Mouse (Mus musculus) G1E-ER4 (cell line): ENCODE results near the gene Pak1. TPM values are rescaled to one million over a fixed set of nuclear protein-coding genes. Genes with fewer than 3 reads are reported as not detected.

ENCODE experiments used
- GATA1 ChIP-seq: IDR thresholded peaks from one replicate; pipeline ENCODE4 v1.8.0; 2012; ENCODE audit warnings: low read length, inconsistent platforms
- polyA plus RNA-seq: library from polyadenylated mRNA; stranded (reverse); fragments of >175 nt; gene quantifications from 2 replicates; pipeline ENCODE4 v1.2.3, GENCODE M21; 2012

The Pak1 gene
- polyA plus RNA-seq, 1 experiment: 0.11 TPM

DNA sequence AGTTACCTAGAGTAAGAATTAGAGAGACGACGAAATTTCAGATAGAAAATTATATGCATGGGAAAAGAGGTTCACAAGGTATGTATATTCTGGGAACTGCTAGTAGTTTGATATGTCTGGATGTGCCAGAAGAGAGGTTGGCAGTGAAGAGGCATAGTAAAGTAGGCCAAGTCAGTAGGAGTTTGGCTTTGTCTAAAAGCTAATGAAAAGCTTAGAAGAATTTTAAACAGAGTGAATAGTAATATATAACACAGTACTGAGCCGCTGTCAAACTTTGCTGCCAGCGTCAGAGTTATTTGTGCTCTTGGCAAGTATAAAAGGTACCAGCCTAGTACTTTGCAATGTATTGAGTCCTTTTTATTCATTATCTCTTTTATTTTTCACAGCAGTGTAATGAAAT, 84.1 kb downstream of the Pak1 start:
- no peak for TF ChIP-seq GATA1

DNA sequence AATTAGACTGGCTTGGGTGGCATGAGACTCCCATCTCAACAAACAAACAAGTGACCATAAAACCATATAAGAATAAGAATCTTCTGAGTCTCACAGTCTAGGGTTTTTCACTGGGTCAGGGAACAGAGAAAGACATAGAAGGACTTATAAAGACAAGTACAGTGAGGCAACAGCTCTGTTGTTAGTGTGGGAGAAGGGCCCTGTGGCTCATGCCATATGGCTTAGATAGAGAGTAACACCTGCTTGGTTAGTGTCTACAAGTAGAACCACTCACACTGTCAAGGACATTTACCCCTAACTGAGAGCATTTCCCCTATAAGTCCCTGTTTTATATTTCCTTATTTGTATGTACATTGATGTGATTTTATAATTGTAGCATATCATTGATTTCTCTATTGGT, 85.0 kb downstream of the Pak1 start:
- TF ChIP-seq GATA1: no peak

DNA sequence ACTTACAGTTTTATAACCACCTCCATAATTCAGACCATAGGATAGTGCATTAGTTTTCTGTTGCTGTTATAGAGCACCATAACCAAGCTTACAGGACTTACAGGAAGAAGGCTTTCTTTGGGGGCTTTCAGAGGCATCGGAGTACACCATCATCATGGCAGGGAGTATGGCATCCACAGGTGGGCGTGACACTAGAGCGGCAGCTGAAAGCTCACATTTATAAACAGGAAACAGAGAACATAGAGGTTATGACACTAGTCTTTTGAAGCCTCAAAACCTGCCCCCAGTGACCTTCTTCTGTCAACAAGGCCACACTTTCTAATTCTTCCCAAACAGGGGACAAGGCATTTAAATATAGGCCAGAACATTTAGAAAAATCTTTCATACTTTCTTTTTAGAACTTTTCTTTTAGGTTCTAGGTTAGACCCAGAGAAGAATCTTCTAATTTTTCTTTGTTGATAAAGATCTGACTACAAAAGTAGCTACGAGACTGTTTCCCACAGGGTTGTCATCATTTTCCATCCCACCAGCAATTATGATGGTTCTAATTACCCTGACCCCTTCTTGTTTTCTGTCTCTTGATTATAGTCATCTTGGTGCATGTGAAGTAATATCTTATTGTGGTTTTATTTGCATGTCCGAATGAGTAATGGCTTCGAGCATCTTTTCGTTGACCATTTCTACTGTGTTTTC, 89.7 kb downstream of the Pak1 start:
- TF ChIP-seq GATA1: no peak

DNA sequence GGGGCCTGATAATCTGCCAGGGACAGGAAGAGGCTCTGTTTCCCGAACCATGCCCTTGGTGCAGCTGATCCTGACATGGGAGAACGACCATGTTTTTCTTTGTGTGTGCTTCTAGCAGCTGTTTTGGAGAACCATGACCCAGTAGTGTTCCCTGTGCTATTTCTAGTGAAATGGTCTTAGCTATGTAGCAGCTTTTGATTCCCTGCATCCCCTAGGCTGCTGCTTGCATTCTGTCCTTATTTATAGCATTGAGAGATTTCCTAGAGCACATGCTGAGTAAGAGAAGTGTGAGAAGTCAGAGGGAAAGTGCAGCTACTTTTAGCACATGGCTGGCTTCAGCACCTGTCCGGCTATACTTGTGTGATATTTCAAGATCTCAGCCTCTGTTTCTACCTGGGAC, 123.3 kb downstream of the Pak1 start:
- TF ChIP-seq GATA1: no peak

DNA sequence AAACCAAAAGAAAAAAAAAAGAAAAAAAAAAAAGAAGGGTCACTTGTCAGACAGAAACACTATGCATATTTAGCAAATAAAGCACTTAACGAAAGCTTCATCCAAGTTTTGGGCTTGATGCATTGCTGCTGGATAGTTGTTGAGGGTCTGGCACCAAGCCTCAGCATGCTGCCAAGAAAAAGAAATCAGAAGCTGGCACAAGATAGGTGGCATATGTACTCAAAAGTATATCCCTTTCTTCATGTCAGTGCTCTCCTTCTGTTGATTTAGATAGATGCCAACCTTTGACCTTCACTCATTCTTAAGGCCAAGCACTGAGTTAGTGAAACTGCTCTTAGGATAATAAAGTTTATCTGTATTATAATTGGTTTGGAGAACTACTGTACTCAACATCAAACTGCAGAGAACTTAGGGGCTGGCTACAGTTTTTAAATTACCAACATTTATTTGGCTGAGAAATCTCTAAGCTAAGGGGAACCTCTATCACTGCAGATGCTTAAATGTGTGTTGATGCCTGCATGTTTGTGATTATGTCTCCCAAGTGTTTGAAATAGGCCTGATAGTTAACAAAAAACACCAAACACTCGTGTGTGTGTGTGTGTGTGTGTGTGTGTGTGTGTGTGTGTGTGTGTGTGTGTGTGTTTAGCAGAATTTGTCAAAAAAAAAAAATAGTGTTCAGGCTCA, 126.6 kb downstream of the Pak1 start:
- TF ChIP-seq GATA1: no peak

DNA sequence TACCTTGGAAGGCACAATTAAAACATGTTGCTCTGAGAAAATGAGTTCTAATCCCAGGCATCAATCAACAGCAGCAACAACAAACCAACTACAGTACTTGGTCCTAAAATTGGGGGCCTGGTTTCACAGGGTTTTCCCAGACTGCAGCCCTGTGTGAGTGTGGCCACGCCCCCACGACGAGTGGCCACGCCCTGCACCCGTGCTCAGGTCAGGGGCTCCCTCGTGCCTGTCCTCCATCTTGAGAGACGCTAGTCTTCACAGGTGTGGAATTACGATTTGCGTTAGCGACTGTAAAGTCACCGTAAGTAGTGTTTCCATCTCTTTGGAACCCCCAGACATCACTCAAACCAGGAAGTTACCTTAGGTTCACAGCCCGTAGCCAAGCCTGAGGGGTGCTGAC, 131.4 kb downstream of the Pak1 start, which contains the start of gene Gdpd4:
Gdpd4 (plus strand) TSS at position 214 of the 400 bp plus-strand sequence.
- no peak for TF ChIP-seq GATA1

DNA sequence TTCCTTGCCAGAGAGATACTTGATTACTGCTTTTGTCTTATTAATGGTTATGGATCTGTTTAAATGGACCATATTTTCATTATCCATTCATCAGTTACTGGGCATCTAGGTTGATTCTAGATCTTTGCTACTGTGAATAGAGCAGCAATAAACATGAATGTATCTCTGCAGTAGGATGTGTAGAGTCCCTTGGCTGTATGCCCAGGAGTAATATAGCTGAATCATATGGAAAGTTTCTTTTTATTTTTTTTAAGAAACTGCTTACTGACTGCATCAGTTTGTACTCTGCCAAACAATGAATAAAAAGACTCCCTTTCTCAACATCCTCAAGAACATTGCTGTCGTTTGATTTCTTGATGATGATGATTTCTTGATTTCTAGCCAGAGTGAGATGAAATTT, 137.5 kb downstream of the Pak1 start:
- no peak for TF ChIP-seq GATA1

DNA sequence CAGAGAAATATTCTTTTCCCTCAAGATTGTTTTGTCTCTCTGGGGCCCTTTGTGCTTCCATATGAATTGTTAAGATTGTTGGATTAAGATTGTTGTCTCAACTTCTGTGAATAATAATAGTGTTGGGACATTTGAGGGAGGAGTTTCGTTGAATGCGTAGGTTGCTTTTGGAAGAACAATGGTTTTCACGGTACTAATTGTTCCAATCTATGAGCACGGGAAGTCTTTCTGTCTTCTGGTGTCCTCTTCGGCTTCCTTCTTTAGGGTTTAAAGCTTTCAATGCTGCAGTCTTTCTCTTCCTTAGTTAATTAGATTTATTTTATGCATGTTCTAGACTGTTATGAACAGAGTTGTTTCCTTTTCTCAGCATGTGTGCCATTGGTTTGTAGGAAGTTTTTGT, 138.6 kb downstream of the Pak1 start:
- no peak for TF ChIP-seq GATA1

DNA sequence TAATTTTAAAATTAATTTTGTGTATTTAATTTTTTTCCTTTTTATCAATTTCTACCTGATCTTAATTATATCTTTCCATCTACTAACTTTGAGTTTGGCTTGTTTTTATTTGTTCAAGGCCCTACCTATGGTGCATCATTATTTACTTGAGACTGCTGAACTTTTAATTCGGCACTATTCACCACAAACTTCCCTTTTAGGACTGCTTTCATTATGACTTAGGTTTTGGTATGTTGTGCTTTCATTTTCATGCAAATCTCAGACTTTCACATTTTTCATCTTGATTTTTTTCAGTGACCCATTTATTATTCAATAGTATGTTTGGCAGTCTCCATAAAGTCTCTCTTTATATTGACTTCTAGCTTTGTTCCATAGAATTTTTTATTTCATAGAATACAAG, 156.1 kb downstream of the Pak1 start:
- TF ChIP-seq GATA1: no peak

Other genes starting within 250 kb of the Pak1 start
- 1.7 and 5.0 TPM in 2 replicates for gene Aamdc, start 209.0 kb upstream of the Pak1 start, polyA plus RNA-seq
- 13.1 and 15.0 TPM in 2 replicates for gene Rsf1, start 208.7 kb upstream of the Pak1 start, polyA plus RNA-seq
- gene Clns1a, start 91.9 kb upstream of the Pak1 start, polyA plus RNA-seq: 45.5 and 71.6 TPM in 2 replicates
- gene Aqp11, start 50.3 kb upstream of the Pak1 start, polyA plus RNA-seq: 3.6 and 8.3 TPM in 2 replicates
- not detected in 2 replicates for gene Gdpd4, start 131.4 kb downstream of the Pak1 start, polyA plus RNA-seq